Mouse (Mus musculus): ENCODE measurements around the gene Ptprk. TPM values are rescaled to one million over a fixed set of nuclear protein-coding genes. Genes with fewer than 3 reads are reported as not detected.

Gene Ptprk
- polyA plus RNA-seq, 1 experiment from 2014 or later = 29.6 TPM

- DNase-seq (ENCODE audit: low spot score) (no peak), ATAC-seq (ENCODE audit: low FRiP score) (no peak)
- WGBS = 84% methylated on average over 1 of the region's 1 CpGs
- no peaks in the 10 kb centered on the region for H3K4me1 ChIP-seq (replicated peaks; ENCODE audit: control insufficient read depth, insufficient read depth, low read length)
- H3K9me3 ChIP-seq (ENCODE audit: control insufficient read depth, low read length) = no peaks in the 10 kb centered on the region
- H3K27me3 ChIP-seq (ENCODE audit: control insufficient read depth, insufficient read depth, low read length) = no peaks in the 10 kb centered on the region
- no peak overlapping the region for H3K4me3 ChIP-seq (ENCODE audit: low read depth, low read length)
- no peak overlapping the region for H3K9ac ChIP-seq (ENCODE audit: low read depth, low read length)
- no peak overlapping the region for H3K4me2 ChIP-seq (replicated peaks; ENCODE audit: low read depth, low read length)
- no peak overlapping the region for H3K27ac ChIP-seq (ENCODE audit: low read depth, low read length)
- no peaks in the 10 kb centered on the region for H3K36me3 ChIP-seq (ENCODE audit: control insufficient read depth, insufficient read depth, low read length)
Observed at GRCm38 (mm10) chr10:28374874-28375273, 300.3 kb downstream of the Ptprk start.

- Histone ChIP-seq H3K4me2 (replicated peaks; ENCODE audit: low read depth, low read length) (no peak overlapping the region), H3K27me3 (ENCODE audit: control insufficient read depth, insufficient read depth, low read length) (no peaks in the 10 kb centered on the region), H3K4me1 (replicated peaks; ENCODE audit: control insufficient read depth, insufficient read depth, low read length) (no peaks in the 10 kb centered on the region), H3K9me3 (ENCODE audit: control insufficient read depth, low read length) (no peaks in the 10 kb centered on the region), H3K4me3 (ENCODE audit: low read depth, low read length) (no peak overlapping the region), H3K9ac (ENCODE audit: low read depth, low read length) (no peak overlapping the region), H3K27ac (ENCODE audit: low read depth, low read length) (no peak overlapping the region), H3K36me3 (ENCODE audit: control insufficient read depth, insufficient read depth, low read length) (no peaks in the 10 kb centered on the region)
- ATAC-seq (ENCODE audit: low FRiP score) = no peak
- WGBS = 86% methylated on average over 7 of the region's 7 CpGs
- DNase-seq (ENCODE audit: low spot score) = no peak
Observed at GRCm38 (mm10) chr10:28379752-28380488, 305.3 kb downstream of the Ptprk start.

GRCm38 (mm10) chr10:28387563-28388222 lies 313.1 kb downstream of the Ptprk start:
- Histone ChIP-seq H3K36me3 (ENCODE audit: control insufficient read depth, insufficient read depth, low read length) (no peaks in the 10 kb centered on the region), H3K27me3 (ENCODE audit: control insufficient read depth, insufficient read depth, low read length) (no peaks in the 10 kb centered on the region), H3K27ac (ENCODE audit: low read depth, low read length) (no peak overlapping the region), H3K4me3 (ENCODE audit: low read depth, low read length) (no peak overlapping the region), H3K9me3 (ENCODE audit: control insufficient read depth, low read length) (no peaks in the 10 kb centered on the region), H3K4me1 (replicated peaks; ENCODE audit: control insufficient read depth, insufficient read depth, low read length) (no peaks in the 10 kb centered on the region), H3K9ac (ENCODE audit: low read depth, low read length) (no peak overlapping the region), H3K4me2 (replicated peaks; ENCODE audit: low read depth, low read length) (no peak overlapping the region)
- WGBS = 89% methylated on average over 15 of the region's 15 CpGs
- DNase-seq (ENCODE audit: low spot score) (no peak), ATAC-seq (ENCODE audit: low FRiP score) (no peak)

GRCm38 (mm10) chr10:28391168-28391567 lies 316.5 kb downstream of the Ptprk start:
- Histone ChIP-seq H3K27me3 (ENCODE audit: control insufficient read depth, insufficient read depth, low read length) (no peaks in the 10 kb centered on the region), H3K4me3 (ENCODE audit: low read depth, low read length) (no peak overlapping the region), H3K27ac (ENCODE audit: low read depth, low read length) (no peak overlapping the region), H3K9ac (ENCODE audit: low read depth, low read length) (no peak overlapping the region), H3K36me3 (ENCODE audit: control insufficient read depth, insufficient read depth, low read length) (no peaks in the 10 kb centered on the region), H3K4me2 (replicated peaks; ENCODE audit: low read depth, low read length) (no peak overlapping the region), H3K9me3 (ENCODE audit: control insufficient read depth, low read length) (no peaks in the 10 kb centered on the region), H3K4me1 (replicated peaks; ENCODE audit: control insufficient read depth, insufficient read depth, low read length) (no peaks in the 10 kb centered on the region)
- WGBS = 93% methylated on average over 5 of the region's 5 CpGs
- DNase-seq (ENCODE audit: low spot score) (no peak), ATAC-seq (ENCODE audit: low FRiP score) (no peak)

GRCm38 (mm10) chr10:28395610-28396519 lies 321.2 kb downstream of the Ptprk start:
- ATAC-seq (ENCODE audit: low FRiP score) (no peak), DNase-seq (ENCODE audit: low spot score) (no peak)
- Histone ChIP-seq H3K4me3 (ENCODE audit: low read depth, low read length) (no peak overlapping the region), H3K4me1 (replicated peaks; ENCODE audit: control insufficient read depth, insufficient read depth, low read length) (no peaks in the 10 kb centered on the region), H3K27me3 (ENCODE audit: control insufficient read depth, insufficient read depth, low read length) (no peaks in the 10 kb centered on the region), H3K9ac (ENCODE audit: low read depth, low read length) (no peak overlapping the region), H3K27ac (ENCODE audit: low read depth, low read length) (no peak overlapping the region), H3K9me3 (ENCODE audit: control insufficient read depth, low read length) (no peaks in the 10 kb centered on the region), H3K4me2 (replicated peaks; ENCODE audit: low read depth, low read length) (no peak overlapping the region), H3K36me3 (ENCODE audit: control insufficient read depth, insufficient read depth, low read length) (no peaks in the 10 kb centered on the region)
- WGBS = 80% methylated on average over 2 of the region's 2 CpGs

- Histone ChIP-seq H3K9me3 (ENCODE audit: control insufficient read depth, low read length) (no peaks in the 10 kb centered on the region), H3K4me2 (replicated peaks; ENCODE audit: low read depth, low read length) (no peak overlapping the region), H3K4me3 (ENCODE audit: low read depth, low read length) (no peak overlapping the region), H3K36me3 (ENCODE audit: control insufficient read depth, insufficient read depth, low read length) (no peaks in the 10 kb centered on the region), H3K27me3 (ENCODE audit: control insufficient read depth, insufficient read depth, low read length) (no peaks in the 10 kb centered on the region), H3K27ac (ENCODE audit: low read depth, low read length) (no peak overlapping the region), H3K9ac (ENCODE audit: low read depth, low read length) (no peak overlapping the region), H3K4me1 (replicated peaks; ENCODE audit: control insufficient read depth, insufficient read depth, low read length) (no peaks in the 10 kb centered on the region)
- no peak for DNase-seq (ENCODE audit: low spot score)
- WGBS = 93% methylated on average over 1 of the region's 1 CpGs
- no peak for ATAC-seq (ENCODE audit: low FRiP score)
Observed at GRCm38 (mm10) chr10:28396520-28396915, 321.9 kb downstream of the Ptprk start.

- no peak overlapping the region for H3K27ac ChIP-seq (ENCODE audit: low read depth, low read length)
- DNase-seq (ENCODE audit: low spot score) = no peak
- no peak for ATAC-seq (ENCODE audit: low FRiP score)
- H3K36me3 ChIP-seq (ENCODE audit: control insufficient read depth, insufficient read depth, low read length) = no peaks in the 10 kb centered on the region
- H3K9me3 ChIP-seq (ENCODE audit: control insufficient read depth, low read length) = no peaks in the 10 kb centered on the region
- H3K4me2 ChIP-seq (replicated peaks; ENCODE audit: low read depth, low read length) = no peak overlapping the region
- no peak overlapping the region for H3K4me3 ChIP-seq (ENCODE audit: low read depth, low read length)
- H3K4me1 ChIP-seq (replicated peaks; ENCODE audit: control insufficient read depth, insufficient read depth, low read length) = no peaks in the 10 kb centered on the region
- H3K9ac ChIP-seq (ENCODE audit: low read depth, low read length) = no peak overlapping the region
- H3K27me3 ChIP-seq (ENCODE audit: control insufficient read depth, insufficient read depth, low read length) = no peaks in the 10 kb centered on the region
Observed at GRCm38 (mm10) chr10:28401796-28402195, 327.2 kb downstream of the Ptprk start.

- DNase-seq (ENCODE audit: low spot score) = no peak
- Histone ChIP-seq H3K4me3 (ENCODE audit: low read depth, low read length) (no peak overlapping the region), H3K9ac (ENCODE audit: low read depth, low read length) (no peak overlapping the region), H3K36me3 (ENCODE audit: control insufficient read depth, insufficient read depth, low read length) (no peaks in the 10 kb centered on the region), H3K27me3 (ENCODE audit: control insufficient read depth, insufficient read depth, low read length) (no peaks in the 10 kb centered on the region), H3K4me1 (replicated peaks; ENCODE audit: control insufficient read depth, insufficient read depth, low read length) (no peaks in the 10 kb centered on the region), H3K4me2 (replicated peaks; ENCODE audit: low read depth, low read length) (no peak overlapping the region), H3K27ac (ENCODE audit: low read depth, low read length) (no peak overlapping the region), H3K9me3 (ENCODE audit: control insufficient read depth, low read length) (no peaks in the 10 kb centered on the region)
- WGBS = 74% methylated on average over 2 of the region's 2 CpGs
- no peak for ATAC-seq (ENCODE audit: low FRiP score)
Observed at GRCm38 (mm10) chr10:28408980-28409379, 334.4 kb downstream of the Ptprk start.

Data from hindbrain, embryonic 11.5 days (tissue).